Mouse (Mus musculus): ENCODE results near the gene Samd11.

DNA sequence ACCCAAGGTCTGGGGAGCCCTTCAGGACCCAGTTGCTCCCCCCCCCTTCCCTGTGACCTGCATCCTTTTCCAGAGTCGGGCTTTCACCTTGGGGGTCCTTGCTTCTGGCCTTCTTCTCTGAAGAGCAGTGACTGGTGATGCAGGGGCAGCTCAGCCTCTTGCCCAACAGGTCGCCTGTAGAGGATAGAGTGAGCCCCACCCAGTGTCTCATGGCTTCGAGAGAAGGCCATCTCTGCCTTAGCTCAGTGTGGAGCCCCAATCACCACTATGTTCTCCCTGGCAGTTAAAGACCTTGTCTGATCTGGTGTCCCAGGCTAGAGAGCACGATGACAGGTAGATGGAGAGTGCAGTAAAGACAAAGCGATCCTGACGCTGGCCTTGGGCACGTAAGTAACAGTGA lies 3.3 kb downstream of the Samd11 start:
- TF ChIP-seq CTCF (conservative IDR thresholded peaks at IDR 0.05; ENCODE audit: low read length): no peak
- no peak for TF ChIP-seq NANOG (IDR thresholded peaks at IDR 0.05; ENCODE audit: borderline replicate concordance, low read length)

Data from E14TG2a.4 (cell line).